Mouse (Mus musculus): Measurements from ENCODE around the gene Atp2b1. TPM values are rescaled to one million over a fixed set of nuclear protein-coding genes. Genes with fewer than 3 reads are reported as not detected.

Atp2b1 gene
- polyA plus RNA-seq, 1 experiment, result 54.1 TPM

DNA sequence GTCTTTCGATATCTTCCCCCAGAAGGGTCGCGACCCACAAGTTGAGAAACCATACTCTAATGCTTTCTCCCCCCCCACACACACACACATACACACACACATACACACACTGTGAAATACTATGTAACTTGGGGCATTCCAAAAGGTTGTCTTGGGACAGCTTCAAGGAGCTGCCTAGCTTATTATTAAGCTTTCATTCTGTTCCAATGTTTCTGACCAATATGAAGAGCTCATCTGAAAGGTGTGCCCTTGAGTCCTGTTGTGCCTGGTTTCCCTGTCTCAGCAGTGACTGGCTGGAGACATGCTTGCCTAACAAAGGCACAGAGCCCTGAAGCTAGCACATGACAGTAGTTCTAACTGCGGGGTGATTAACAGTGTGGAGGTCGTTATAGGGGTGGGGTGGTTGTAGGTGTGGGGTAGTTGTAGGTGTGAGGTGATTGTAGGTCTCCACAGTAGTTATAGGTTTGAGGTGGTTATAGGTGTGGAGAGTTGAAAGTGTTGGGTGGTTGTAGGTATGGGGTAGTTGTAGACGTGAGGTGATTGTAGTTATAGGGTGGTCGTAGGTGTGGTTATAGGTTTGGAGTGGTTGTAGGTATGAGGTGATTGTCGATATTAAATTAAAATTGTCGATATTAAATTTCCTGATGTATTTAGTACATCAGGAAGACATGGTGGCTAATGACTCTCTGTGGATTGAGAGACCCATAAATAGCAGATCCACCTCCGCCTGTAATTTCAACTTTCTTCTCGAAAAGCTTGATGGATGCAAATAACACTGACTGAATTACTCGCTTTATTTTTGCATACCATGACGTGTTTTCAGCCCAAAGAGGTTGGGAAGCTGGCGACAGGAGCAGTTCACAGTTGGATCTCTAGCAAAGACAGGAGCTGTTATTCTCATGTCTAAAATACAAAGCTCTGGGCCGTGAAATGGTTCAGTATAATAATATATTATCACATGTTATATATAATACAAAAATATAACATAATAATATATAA, 119.9 kb downstream of the Atp2b1 start:
- no peak for TF ChIP-seq CTCF (IDR thresholded peaks at IDR 0.05; ENCODE audit: control insufficient read depth, insufficient read depth, low read length)
- TF ChIP-seq POLR2A (IDR thresholded peaks at IDR 0.05; ENCODE audit: borderline replicate concordance, control insufficient read depth, low read depth, low read length), result no peak
- WGBS, result 90% methylated on average over 15 of the region's 15 CpGs
- Histone ChIP-seq H3K4me1 (ENCODE audit: control insufficient read depth, insufficient read depth, low read length) (no peaks in the 10 kb centered on the region), H3K27ac (ENCODE audit: control insufficient read depth, insufficient read depth, low read depth, low read length, poor library complexity) (no peak overlapping the region), H3K4me3 (replicated peaks; ENCODE audit: control insufficient read depth, low read depth, low read length) (no peak overlapping the region)

DNA sequence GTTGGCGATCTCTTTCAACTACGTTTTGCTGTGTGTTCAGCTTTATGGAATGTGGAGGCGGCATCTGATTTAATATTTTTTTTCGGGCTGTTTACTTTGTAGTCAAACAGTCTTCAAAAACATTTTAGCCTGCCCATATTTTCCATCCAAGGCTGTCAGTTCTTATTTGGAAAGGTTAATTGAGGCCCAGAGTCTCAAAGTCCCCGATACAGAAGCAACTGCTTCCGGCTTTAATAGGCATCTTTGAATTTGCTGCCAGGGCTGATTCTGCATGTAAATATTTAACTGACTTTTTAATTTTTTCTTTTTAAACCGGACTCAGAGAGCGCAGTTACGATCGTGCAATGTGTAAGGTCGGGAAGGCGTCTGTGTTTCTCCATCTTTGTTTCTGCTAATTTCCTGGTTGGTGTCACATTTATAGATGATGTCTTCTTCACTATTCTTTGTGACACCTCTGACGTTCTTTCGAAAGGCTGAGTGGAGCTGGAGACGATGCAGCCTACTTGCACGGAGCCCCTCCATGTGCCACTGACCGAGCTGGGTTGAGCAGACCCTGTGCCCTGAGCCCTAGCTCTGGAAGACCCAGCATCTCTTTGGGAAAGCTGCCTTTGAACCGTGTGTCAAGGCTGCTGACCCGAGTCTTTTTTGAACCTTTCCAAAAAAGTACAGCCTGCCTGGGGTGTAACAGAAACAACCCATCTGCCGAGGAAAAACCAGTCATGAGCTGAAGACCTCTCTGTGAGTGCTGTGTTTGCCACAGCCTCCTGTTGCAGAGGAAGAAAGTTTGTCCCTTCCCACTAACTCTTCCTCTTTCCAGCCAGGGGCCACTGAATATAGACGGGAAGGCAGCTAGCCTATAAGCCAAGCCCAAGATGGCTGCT, 123.2 kb downstream of the Atp2b1 start:
- 84% methylated on average over 21 of the region's 21 CpGs for WGBS
- Histone ChIP-seq H3K4me3 (replicated peaks; ENCODE audit: control insufficient read depth, low read depth, low read length) (no peak overlapping the region), H3K4me1 (ENCODE audit: control insufficient read depth, insufficient read depth, low read length) (no peaks in the 10 kb centered on the region), H3K27ac (ENCODE audit: control insufficient read depth, insufficient read depth, low read depth, low read length, poor library complexity) (no peak overlapping the region)
- TF ChIP-seq POLR2A (IDR thresholded peaks at IDR 0.05; ENCODE audit: borderline replicate concordance, control insufficient read depth, low read depth, low read length) (no peak), CTCF (IDR thresholded peaks at IDR 0.05; ENCODE audit: control insufficient read depth, insufficient read depth, low read length) (no peak)

DNA sequence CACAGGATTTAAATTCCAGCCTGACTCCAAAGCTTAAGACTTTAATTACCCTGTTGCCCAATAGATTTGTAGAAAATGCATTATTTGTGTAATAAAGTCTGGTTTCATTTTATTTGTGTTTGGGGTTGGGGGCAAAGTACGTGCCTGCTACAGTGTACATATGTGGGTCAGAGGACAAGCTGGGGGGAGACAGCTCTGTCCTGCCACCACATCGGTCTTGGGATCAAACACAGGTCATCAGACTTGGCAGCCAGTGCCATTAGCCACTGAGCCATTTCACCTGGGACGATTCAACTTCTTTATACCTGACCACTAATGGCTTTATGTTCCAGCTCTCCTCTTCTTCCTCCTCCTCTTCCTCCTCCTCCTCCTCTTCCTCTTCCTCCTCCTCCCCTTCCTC, 124.7 kb downstream of the Atp2b1 start:
- no peak overlapping the region for H3K27ac ChIP-seq (ENCODE audit: control insufficient read depth, insufficient read depth, low read depth, low read length, poor library complexity)
- H3K4me1 ChIP-seq (ENCODE audit: control insufficient read depth, insufficient read depth, low read length), result no peaks in the 10 kb centered on the region
- 80% methylated on average over 3 of the region's 3 CpGs for WGBS
- TF ChIP-seq POLR2A (IDR thresholded peaks at IDR 0.05; ENCODE audit: borderline replicate concordance, control insufficient read depth, low read depth, low read length) (no peak), CTCF (IDR thresholded peaks at IDR 0.05; ENCODE audit: control insufficient read depth, insufficient read depth, low read length) (no peak)
- no peak overlapping the region for H3K4me3 ChIP-seq (replicated peaks; ENCODE audit: control insufficient read depth, low read depth, low read length)

DNA sequence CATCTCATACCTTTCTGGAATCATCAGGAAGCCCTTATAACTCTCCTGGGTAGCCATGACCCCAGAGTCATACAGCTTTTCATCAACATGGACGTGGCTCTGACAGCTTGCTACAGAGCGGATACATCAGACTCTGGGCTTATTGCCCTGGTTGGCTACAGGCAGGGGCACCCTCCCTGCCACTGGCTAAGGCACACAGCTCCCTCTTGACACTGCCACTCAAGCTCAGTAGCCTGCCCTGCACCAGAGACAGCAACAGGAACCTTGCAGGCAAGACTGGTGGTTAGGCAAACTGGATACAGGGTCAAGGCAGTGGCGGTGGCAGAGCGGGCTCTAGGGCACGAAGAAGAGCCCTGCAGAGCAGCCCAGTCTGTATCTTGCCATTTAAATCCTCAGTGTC, 126.0 kb downstream of the Atp2b1 start:
- no peak overlapping the region for H3K27ac ChIP-seq (ENCODE audit: control insufficient read depth, insufficient read depth, low read depth, low read length, poor library complexity)
- no peak overlapping the region for H3K4me3 ChIP-seq (replicated peaks; ENCODE audit: control insufficient read depth, low read depth, low read length)
- TF ChIP-seq POLR2A (IDR thresholded peaks at IDR 0.05; ENCODE audit: borderline replicate concordance, control insufficient read depth, low read depth, low read length) (no peak), CTCF (IDR thresholded peaks at IDR 0.05; ENCODE audit: control insufficient read depth, insufficient read depth, low read length) (no peak)
- WGBS, result 90% methylated on average over 5 of the region's 5 CpGs
- H3K4me1 ChIP-seq (ENCODE audit: control insufficient read depth, insufficient read depth, low read length), result no peaks in the 10 kb centered on the region

DNA sequence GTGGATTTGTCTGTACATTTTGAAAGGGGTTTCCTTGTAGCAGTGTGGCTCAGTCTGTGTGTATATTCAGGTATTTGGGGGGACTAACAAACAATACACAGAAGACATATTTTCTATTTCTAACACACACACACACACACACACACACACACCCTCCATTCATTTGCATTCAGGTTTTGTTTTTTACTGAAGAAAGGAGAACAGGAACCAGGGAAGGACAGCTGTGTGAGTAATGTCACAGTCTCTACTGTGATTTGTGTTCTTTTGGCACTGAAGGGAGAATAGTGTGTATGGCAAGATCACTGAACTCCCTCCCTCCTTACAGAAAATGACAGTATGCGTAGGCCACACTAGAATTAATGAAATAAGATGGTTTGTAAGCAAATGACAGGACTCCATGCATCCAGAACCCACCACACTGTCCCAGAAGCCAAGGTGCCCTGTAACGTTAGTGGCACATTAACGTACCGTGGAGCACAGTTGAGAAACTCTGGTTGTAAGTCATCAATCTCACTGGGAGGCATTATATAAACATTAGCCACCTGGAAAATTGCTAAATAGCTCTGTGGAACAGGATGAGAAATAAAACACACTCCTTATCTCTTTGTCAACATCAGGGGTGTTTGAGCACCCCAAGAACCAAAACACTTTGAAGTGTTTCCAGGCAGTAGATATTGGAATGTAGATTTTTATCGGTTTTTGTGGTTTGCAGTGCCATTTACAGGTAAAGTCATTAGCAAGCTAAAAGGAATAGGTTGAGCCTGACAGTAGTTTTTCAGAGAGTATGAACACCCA, 132.7 kb downstream of the Atp2b1 start:
- no peaks in the 10 kb centered on the region for H3K4me1 ChIP-seq (ENCODE audit: control insufficient read depth, insufficient read depth, low read length)
- TF ChIP-seq CTCF (IDR thresholded peaks at IDR 0.05; ENCODE audit: control insufficient read depth, insufficient read depth, low read length), result no peak
- TF ChIP-seq POLR2A (IDR thresholded peaks at IDR 0.05; ENCODE audit: borderline replicate concordance, control insufficient read depth, low read depth, low read length), result no peak
- H3K27ac ChIP-seq (ENCODE audit: control insufficient read depth, insufficient read depth, low read depth, low read length, poor library complexity), result no peak overlapping the region
- H3K4me3 ChIP-seq (replicated peaks; ENCODE audit: control insufficient read depth, low read depth, low read length), result no peak overlapping the region
- 81% methylated on average over 5 of the region's 5 CpGs for WGBS

DNA sequence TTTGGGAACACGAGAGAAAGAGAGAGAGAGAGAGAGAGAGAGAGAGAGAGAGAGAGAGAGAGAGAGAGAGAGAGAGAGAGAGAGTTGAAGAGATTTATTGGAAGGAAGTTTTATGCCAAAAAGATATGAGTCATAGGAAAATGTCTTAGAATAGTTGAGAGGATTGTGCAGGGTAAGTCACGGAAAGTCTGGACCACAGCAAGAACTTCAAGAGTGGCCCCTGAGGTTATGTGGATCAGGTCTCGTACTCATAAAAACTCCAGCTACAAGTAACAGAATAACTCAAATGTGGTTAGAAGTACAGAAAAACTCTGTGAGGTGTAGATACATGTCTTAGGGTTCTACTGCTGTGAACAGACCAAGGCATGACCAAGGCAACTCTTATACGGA, 133.3 kb downstream of the Atp2b1 start:
- Histone ChIP-seq H3K4me3 (replicated peaks; ENCODE audit: control insufficient read depth, low read depth, low read length) (no peak overlapping the region), H3K27ac (ENCODE audit: control insufficient read depth, insufficient read depth, low read depth, low read length, poor library complexity) (no peak overlapping the region), H3K4me1 (ENCODE audit: control insufficient read depth, insufficient read depth, low read length) (no peaks in the 10 kb centered on the region)
- 62% methylated on average over 4 of the region's 4 CpGs for WGBS
- TF ChIP-seq POLR2A (IDR thresholded peaks at IDR 0.05; ENCODE audit: borderline replicate concordance, control insufficient read depth, low read depth, low read length), result no peak
- no peak for TF ChIP-seq CTCF (IDR thresholded peaks at IDR 0.05; ENCODE audit: control insufficient read depth, insufficient read depth, low read length)

DNA sequence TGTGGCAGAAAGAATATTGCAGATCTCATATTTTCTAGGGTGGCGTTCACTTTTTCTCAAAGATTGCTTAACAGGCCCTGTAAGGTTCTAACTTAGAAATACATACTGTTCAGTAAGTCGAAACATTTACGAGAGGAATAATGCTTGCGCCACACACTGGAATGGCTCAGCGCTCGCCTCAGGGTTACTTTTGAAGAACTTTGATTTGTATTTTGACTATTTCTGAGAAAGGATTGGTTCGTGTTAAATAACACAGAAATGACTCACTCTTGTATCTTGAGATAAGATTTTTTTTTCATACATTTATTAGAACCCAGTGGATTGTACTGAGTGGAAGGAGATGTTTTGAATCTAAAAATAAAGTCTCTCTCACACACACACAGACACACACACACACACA, 135.9 kb downstream of the Atp2b1 start:
- no peak overlapping the region for H3K27ac ChIP-seq (ENCODE audit: control insufficient read depth, insufficient read depth, low read depth, low read length, poor library complexity)
- no peak for TF ChIP-seq POLR2A (IDR thresholded peaks at IDR 0.05; ENCODE audit: borderline replicate concordance, control insufficient read depth, low read depth, low read length)
- TF ChIP-seq CTCF (IDR thresholded peaks at IDR 0.05; ENCODE audit: control insufficient read depth, insufficient read depth, low read length), result no peak
- 83% methylated on average over 7 of the region's 7 CpGs for WGBS
- H3K4me3 ChIP-seq (replicated peaks; ENCODE audit: control insufficient read depth, low read depth, low read length), result no peak overlapping the region
- H3K4me1 ChIP-seq (ENCODE audit: control insufficient read depth, insufficient read depth, low read length), result no peaks in the 10 kb centered on the region

Measured in bone marrow, adult 2 months (tissue).